Mouse (Mus musculus): ENCODE results near the gene Gm853. TPM values are rescaled to one million over a fixed set of nuclear protein-coding genes. Genes with fewer than 3 reads are reported as not detected.
A peak's percentile ranks its signal among the peaks of the same experiment; 100 is the strongest.

Gm853 gene
- polyA plus RNA-seq, 1 experiment: not detected

GRCm38 (mm10) chr4:130198694-130199670 lies 23.2 kb downstream of the Gm853 start:
- H3K27ac ChIP-seq (ENCODE audit: insufficient read depth, low read depth, low read length): no peak overlapping the region
- peaks cover 8% of the 10 kb centered on the region for H3K4me1 ChIP-seq (ENCODE audit: control insufficient read depth, insufficient read depth, low read length)
- WGBS: 10% methylated on average over 35 of the region's 35 CpGs
- H3K4me3 ChIP-seq (ENCODE audit: insufficient read depth, low read depth, low read length): peak overlapping the region; percentile 45
- TF ChIP-seq CTCF (IDR thresholded peaks at IDR 0.05; ENCODE audit: insufficient read depth, low read depth, low read length) (peak; percentile 89), POLR2A (IDR thresholded peaks at IDR 0.05; ENCODE audit: insufficient read depth, low read depth, low read length) (no peak)

- TF ChIP-seq CTCF (IDR thresholded peaks at IDR 0.05; ENCODE audit: insufficient read depth, low read depth, low read length) (no peak), POLR2A (IDR thresholded peaks at IDR 0.05; ENCODE audit: insufficient read depth, low read depth, low read length) (no peak)
- Histone ChIP-seq H3K4me3 (ENCODE audit: insufficient read depth, low read depth, low read length) (no peak overlapping the region), H3K27ac (ENCODE audit: insufficient read depth, low read depth, low read length) (no peak overlapping the region), H3K4me1 (ENCODE audit: control insufficient read depth, insufficient read depth, low read length) (peaks cover 8% of the 10 kb centered on the region)
- WGBS: 47% methylated on average over 8 of the region's 8 CpGs
These were observed 25.7 kb downstream of the Gm853 start for GRCm38 (mm10) chr4:130196542-130196941.

GRCm38 (mm10) chr4:130195924-130196323 lies 26.3 kb downstream of the Gm853 start:
- Histone ChIP-seq H3K27ac (ENCODE audit: insufficient read depth, low read depth, low read length) (no peak overlapping the region), H3K4me1 (ENCODE audit: control insufficient read depth, insufficient read depth, low read length) (peaks cover 8% of the 10 kb centered on the region), H3K4me3 (ENCODE audit: insufficient read depth, low read depth, low read length) (no peak overlapping the region)
- TF ChIP-seq POLR2A (IDR thresholded peaks at IDR 0.05; ENCODE audit: insufficient read depth, low read depth, low read length) (no peak), CTCF (IDR thresholded peaks at IDR 0.05; ENCODE audit: insufficient read depth, low read depth, low read length) (no peak)
- WGBS: 71% methylated on average over 13 of the region's 13 CpGs

GRCm38 (mm10) chr4:130192266-130192665 lies 29.9 kb downstream of the Gm853 start:
- no peak overlapping the region for H3K27ac ChIP-seq (ENCODE audit: insufficient read depth, low read depth, low read length)
- WGBS: 61% methylated on average over 9 of the region's 9 CpGs
- H3K4me1 ChIP-seq (ENCODE audit: control insufficient read depth, insufficient read depth, low read length): 0 out of 2 replicates have a peak, but pooled peaks cover 2% of the 10 kb centered on the region
- TF ChIP-seq CTCF (IDR thresholded peaks at IDR 0.05; ENCODE audit: insufficient read depth, low read depth, low read length) (no peak), POLR2A (IDR thresholded peaks at IDR 0.05; ENCODE audit: insufficient read depth, low read depth, low read length) (no peak)
- no peak overlapping the region for H3K4me3 ChIP-seq (ENCODE audit: insufficient read depth, low read depth, low read length)

- TF ChIP-seq POLR2A (IDR thresholded peaks at IDR 0.05; ENCODE audit: insufficient read depth, low read depth, low read length) (no peak), CTCF (IDR thresholded peaks at IDR 0.05; ENCODE audit: insufficient read depth, low read depth, low read length) (no peak)
These were observed 32.6 kb downstream of the Gm853 start for GRCm38 (mm10) chr4:130189606-130190005.

GRCm38 (mm10) chr4:130188806-130189297 lies 33.3 kb downstream of the Gm853 start:
- Histone ChIP-seq H3K4me3 (ENCODE audit: insufficient read depth, low read depth, low read length) (no peak overlapping the region), H3K4me1 (ENCODE audit: control insufficient read depth, insufficient read depth, low read length) (no peaks in the 10 kb centered on the region), H3K27ac (ENCODE audit: insufficient read depth, low read depth, low read length) (no peak overlapping the region)
- WGBS: 2% methylated on average over 13 of the region's 13 CpGs
- TF ChIP-seq POLR2A (IDR thresholded peaks at IDR 0.05; ENCODE audit: insufficient read depth, low read depth, low read length) (no peak), CTCF (IDR thresholded peaks at IDR 0.05; ENCODE audit: insufficient read depth, low read depth, low read length) (peak; percentile 94)

More at GRCm38 (mm10) chr4:130189606-130190005, 32.6 kb downstream of the Gm853 start:
- Histone ChIP-seq H3K27ac (ENCODE audit: insufficient read depth, low read depth, low read length) (no peak overlapping the region), H3K4me3 (ENCODE audit: insufficient read depth, low read depth, low read length) (no peak overlapping the region), H3K4me1 (ENCODE audit: control insufficient read depth, insufficient read depth, low read length) (no peaks in the 10 kb centered on the region)
- 82% methylated on average over 7 of the region's 7 CpGs for WGBS

- no peak for TF ChIP-seq CTCF (IDR thresholded peaks at IDR 0.05; ENCODE audit: insufficient read depth, low read depth, low read length)
- TF ChIP-seq POLR2A (IDR thresholded peaks at IDR 0.05; ENCODE audit: insufficient read depth, low read depth, low read length): no peak
- H3K27ac ChIP-seq (ENCODE audit: insufficient read depth, low read depth, low read length): no peak overlapping the region
- H3K4me3 ChIP-seq (ENCODE audit: insufficient read depth, low read depth, low read length): no peak overlapping the region
- 76% methylated on average over 12 of the region's 12 CpGs for WGBS
- no peaks in the 10 kb centered on the region for H3K4me1 ChIP-seq (ENCODE audit: control insufficient read depth, insufficient read depth, low read length)
These were observed 35.3 kb downstream of the Gm853 start for GRCm38 (mm10) chr4:130186891-130187290.

GRCm38 (mm10) chr4:130186450-130186849 lies 35.8 kb downstream of the Gm853 start:
- TF ChIP-seq POLR2A (IDR thresholded peaks at IDR 0.05; ENCODE audit: insufficient read depth, low read depth, low read length): no peak
- no peak for TF ChIP-seq CTCF (IDR thresholded peaks at IDR 0.05; ENCODE audit: insufficient read depth, low read depth, low read length)
- WGBS: 63% methylated on average over 9 of the region's 9 CpGs

GRCm38 (mm10) chr4:130183879-130184278 lies 38.3 kb downstream of the Gm853 start:
- 92% methylated on average over 5 of the region's 5 CpGs for WGBS
- Histone ChIP-seq H3K27ac (ENCODE audit: insufficient read depth, low read depth, low read length) (no peak overlapping the region), H3K4me3 (ENCODE audit: insufficient read depth, low read depth, low read length) (no peak overlapping the region), H3K4me1 (ENCODE audit: control insufficient read depth, insufficient read depth, low read length) (no peaks in the 10 kb centered on the region)
- no peak for TF ChIP-seq POLR2A (IDR thresholded peaks at IDR 0.05; ENCODE audit: insufficient read depth, low read depth, low read length)
- TF ChIP-seq CTCF (IDR thresholded peaks at IDR 0.05; ENCODE audit: insufficient read depth, low read depth, low read length): no peak

More at GRCm38 (mm10) chr4:130186450-130186849, 35.8 kb downstream of the Gm853 start:
- Histone ChIP-seq H3K4me1 (ENCODE audit: control insufficient read depth, insufficient read depth, low read length) (no peaks in the 10 kb centered on the region), H3K27ac (ENCODE audit: insufficient read depth, low read depth, low read length) (no peak overlapping the region), H3K4me3 (ENCODE audit: insufficient read depth, low read depth, low read length) (no peak overlapping the region)
